Mouse (Mus musculus) lung, adult 10 weeks (tissue): ENCODE results near the gene Tsen2. TPM values are rescaled to one million over a fixed set of nuclear protein-coding genes. Genes with fewer than 3 reads are reported as not detected.

Experiments used
- polyA plus RNA-seq: library from polyadenylated mRNA; stranded (reverse); fragments of 350-450 nt; fragmentation: Illumina TruSeq; extraction: RNeasy Lipid Tissue Mini Kit (QIAGEN cat#74804); gene quantifications from one replicate; pipeline ENCODE4 v1.2.3, GENCODE M21; 2014; ENCODE audit warnings: low read depth, low replicate concordance; ENCODE audit not compliant: insufficient read depth

The Tsen2 gene
- polyA plus RNA-seq: 6.0 TPM

GRCm38 (mm10) chr6:115544442-115544970, at the start of gene Tsen2:
Gene Tsen2, plus strand, starts transcription at chr6:115544664.

GRCm38 (mm10) chr6:115592458-115592857, 48.0 kb downstream of the Tsen2 start, which contains the start of gene Mkrn2os:
Gene Mkrn2os, minus strand, starts transcription at chr6:115592576.

GRCm38 (mm10) chr6:115601715-115602523, 57.5 kb downstream of the Tsen2 start, which contains the start of gene Mkrn2:
Gene Mkrn2, plus strand, starts transcription at chr6:115601902.

Other genes starting within 250 kb of the Tsen2 start
- gene Pparg, start 183.7 kb upstream of the Tsen2 start, polyA plus RNA-seq: 9.2 TPM
- gene Mkrn2os, start 47.9 kb downstream of the Tsen2 start, polyA plus RNA-seq: not detected
- 8.8 TPM for gene Mkrn2, start 57.2 kb downstream of the Tsen2 start, polyA plus RNA-seq
- gene Raf1, start 132.0 kb downstream of the Tsen2 start, polyA plus RNA-seq: 64.7 TPM
- gene Tmem40, start 217.7 kb downstream of the Tsen2 start, polyA plus RNA-seq: 2.3 TPM
- gene Cand2, start 229.9 kb downstream of the Tsen2 start, polyA plus RNA-seq: 0.66 TPM